Mouse (Mus musculus) right cerebral cortex, postnatal 25 days (tissue): ENCODE measurements around the gene Lyve1.
"Not testable (repeated sequence)": the region's sequence is repeated elsewhere in the genome, so short reads cannot be mapped to it uniquely, and the experiment has no call there.

Source experiments
- DNase-seq: peaks from one replicate; pipeline ENCODE4 v3.0.0; 2022

Lyve1 gene

GRCm38 (mm10) chr7:110862751-110863289 lies at the start of gene Lyve1:
TSS of gene Lyve1 (minus strand) at chr7:110863239.
- DNase-seq = no peak

GRCm38 (mm10) chr7:110908209-110909144 lies 45.4 kb upstream of the Lyve1 start:
- DNase-seq = no peak

GRCm38 (mm10) chr7:110906566-110906965 lies 43.5 kb upstream of the Lyve1 start:
- DNase-seq = no peak

GRCm38 (mm10) chr7:110903226-110903625 lies 40.2 kb upstream of the Lyve1 start:
- DNase-seq = no peak

- DNase-seq = no peak
Measured at GRCm38 (mm10) chr7:110897202-110897601, 34.2 kb upstream of the Lyve1 start.

GRCm38 (mm10) chr7:110896453-110896852 lies 33.4 kb upstream of the Lyve1 start:
- no peak for DNase-seq

- DNase-seq = not testable (repeated sequence)
Measured at GRCm38 (mm10) chr7:110895772-110896171, 32.7 kb upstream of the Lyve1 start.

GRCm38 (mm10) chr7:110894673-110895072 lies 31.6 kb upstream of the Lyve1 start:
- no peak for DNase-seq

GRCm38 (mm10) chr7:110893943-110894610 lies 31.0 kb upstream of the Lyve1 start:
- no peak for DNase-seq

- DNase-seq = no peak
Measured at GRCm38 (mm10) chr7:110891501-110891986, 28.5 kb upstream of the Lyve1 start.

GRCm38 (mm10) chr7:110881746-110882333 lies 18.8 kb upstream of the Lyve1 start:
- no peak for DNase-seq

- no peak for DNase-seq
Measured at GRCm38 (mm10) chr7:110878028-110878427, 15.0 kb upstream of the Lyve1 start.

GRCm38 (mm10) chr7:110876965-110877364 lies 13.9 kb upstream of the Lyve1 start:
- no peak for DNase-seq

- no peak for DNase-seq
Measured at GRCm38 (mm10) chr7:110868807-110869206, 5.8 kb upstream of the Lyve1 start.

- DNase-seq = no peak
Measured at GRCm38 (mm10) chr7:110867116-110867515, 4.1 kb upstream of the Lyve1 start.

GRCm38 (mm10) chr7:110866021-110866420 lies 3.0 kb upstream of the Lyve1 start:
- no peak for DNase-seq

GRCm38 (mm10) chr7:110865570-110865969 lies 2.5 kb upstream of the Lyve1 start:
- DNase-seq = no peak

- DNase-seq = no peak
Measured at GRCm38 (mm10) chr7:110865038-110865437, 2.0 kb upstream of the Lyve1 start.

GRCm38 (mm10) chr7:110860129-110860528 lies 2.9 kb downstream of the Lyve1 start:
- DNase-seq = no peak

GRCm38 (mm10) chr7:110855604-110856003 lies 7.4 kb downstream of the Lyve1 start:
- DNase-seq = no peak

GRCm38 (mm10) chr7:110854927-110855546 lies 8.0 kb downstream of the Lyve1 start:
- DNase-seq = no peak

- DNase-seq = no peak
Measured at GRCm38 (mm10) chr7:110854519-110854918, 8.5 kb downstream of the Lyve1 start.

GRCm38 (mm10) chr7:110853611-110854010 lies 9.4 kb downstream of the Lyve1 start:
- DNase-seq = no peak
